Mouse (Mus musculus): ENCODE data around the gene Fam83g. TPM values are rescaled to one million over a fixed set of nuclear protein-coding genes. Genes with fewer than 3 reads are reported as not detected.
A peak's percentile ranks its signal among the peaks of the same experiment; 100 is the strongest.

Fam83g gene
- polyA plus RNA-seq, 1 experiment from 2014 or later = 20.7 TPM

- Histone ChIP-seq H3K27ac (ENCODE audit: low read depth, low read length) (no peak overlapping the region), H3K4me3 (ENCODE audit: low read depth, low read length) (no peak overlapping the region), H3K9me3 (ENCODE audit: control insufficient read depth) (no peaks in the 10 kb centered on the region), H3K27me3 (replicated peaks; ENCODE audit: control insufficient read depth, insufficient read depth, low read length) (no peaks in the 10 kb centered on the region), H3K4me2 (replicated peaks; ENCODE audit: low read depth) (no peak overlapping the region), H3K9ac (ENCODE audit: low read depth, low read length) (no peak overlapping the region), H3K4me1 (replicated peaks; ENCODE audit: control insufficient read depth, insufficient read depth, low read length) (no peaks in the 10 kb centered on the region), H3K36me3 (ENCODE audit: control insufficient read depth, insufficient read depth) (peaks cover 39% of the 10 kb centered on the region; the same call in 1 of the 2 replicates)
- 92% methylated on average over 5 of the region's 5 CpGs for WGBS
- TF ChIP-seq CTCF (IDR thresholded peaks at IDR 0.05; ENCODE audit: low read depth) = no peak
- no peak for ATAC-seq
These were observed 9.1 kb downstream of the Fam83g start for GRCm38 (mm10) chr11:61692996-61693395.

- no peaks in the 10 kb centered on the region for H3K9me3 ChIP-seq (ENCODE audit: control insufficient read depth)
- no peak for ATAC-seq
- H3K4me1 ChIP-seq (replicated peaks; ENCODE audit: control insufficient read depth, insufficient read depth, low read length) = peaks cover 11% of the 10 kb centered on the region; the same call in 1 of the 2 replicates
- no peaks in the 10 kb centered on the region for H3K27me3 ChIP-seq (replicated peaks; ENCODE audit: control insufficient read depth, insufficient read depth, low read length)
- no peak overlapping the region for H3K9ac ChIP-seq (ENCODE audit: low read depth, low read length)
- TF ChIP-seq CTCF (IDR thresholded peaks at IDR 0.05; ENCODE audit: low read depth) = peak; percentile 30
- no peak overlapping the region for H3K4me2 ChIP-seq (replicated peaks; ENCODE audit: low read depth)
- H3K36me3 ChIP-seq (ENCODE audit: control insufficient read depth, insufficient read depth) = peaks cover 57% of the 10 kb centered on the region
- peak overlapping the region; percentile 95 for H3K27ac ChIP-seq (ENCODE audit: low read depth, low read length)
- H3K4me3 ChIP-seq (ENCODE audit: low read depth, low read length) = no peak overlapping the region
These were observed 15.0 kb downstream of the Fam83g start for GRCm38 (mm10) chr11:61698852-61699251.

- Histone ChIP-seq H3K4me1 (replicated peaks; ENCODE audit: control insufficient read depth, insufficient read depth, low read length) (peaks cover 11% of the 10 kb centered on the region; the same call in 1 of the 2 replicates), H3K9ac (ENCODE audit: low read depth, low read length) (0 out of 2 replicates have a peak overlapping the region, but pooled peaks have one; percentile 13), H3K9me3 (ENCODE audit: control insufficient read depth) (no peaks in the 10 kb centered on the region), H3K4me3 (ENCODE audit: low read depth, low read length) (no peak overlapping the region), H3K36me3 (ENCODE audit: control insufficient read depth, insufficient read depth) (peaks cover 57% of the 10 kb centered on the region), H3K27ac (ENCODE audit: low read depth, low read length) (peak overlapping the region; percentile 95), H3K27me3 (replicated peaks; ENCODE audit: control insufficient read depth, insufficient read depth, low read length) (no peaks in the 10 kb centered on the region), H3K4me2 (replicated peaks; ENCODE audit: low read depth) (no peak overlapping the region)
- 49% methylated on average over 5 of the region's 5 CpGs for WGBS
- TF ChIP-seq CTCF (IDR thresholded peaks at IDR 0.05; ENCODE audit: low read depth) = no peak
- ATAC-seq = peak; percentile 77
These were observed 15.6 kb downstream of the Fam83g start for GRCm38 (mm10) chr11:61699460-61699859.

GRCm38 (mm10) chr11:61699933-61700332 is 16.0 kb downstream of the Fam83g start:
- peak; percentile 89 for ATAC-seq
- Histone ChIP-seq H3K36me3 (ENCODE audit: control insufficient read depth, insufficient read depth) (peaks cover 56% of the 10 kb centered on the region), H3K4me2 (replicated peaks; ENCODE audit: low read depth) (no peak overlapping the region), H3K9me3 (ENCODE audit: control insufficient read depth) (no peaks in the 10 kb centered on the region), H3K27me3 (replicated peaks; ENCODE audit: control insufficient read depth, insufficient read depth, low read length) (no peaks in the 10 kb centered on the region), H3K4me3 (ENCODE audit: low read depth, low read length) (no peak overlapping the region), H3K27ac (ENCODE audit: low read depth, low read length) (peak overlapping the region; percentile 95), H3K4me1 (replicated peaks; ENCODE audit: control insufficient read depth, insufficient read depth, low read length) (peaks cover 11% of the 10 kb centered on the region; the same call in 1 of the 2 replicates), H3K9ac (ENCODE audit: low read depth, low read length) (0 out of 2 replicates have a peak overlapping the region, but pooled peaks have one; percentile 13)
- WGBS = 45% methylated on average over 4 of the region's 4 CpGs
- no peak for TF ChIP-seq CTCF (IDR thresholded peaks at IDR 0.05; ENCODE audit: low read depth)

GRCm38 (mm10) chr11:61701696-61702095 is 17.8 kb downstream of the Fam83g start:
- no peak overlapping the region for H3K4me2 ChIP-seq (replicated peaks; ENCODE audit: low read depth)
- 77% methylated on average over 5 of the region's 5 CpGs for WGBS
- TF ChIP-seq CTCF (IDR thresholded peaks at IDR 0.05; ENCODE audit: low read depth) = no peak
- no peak overlapping the region for H3K27ac ChIP-seq (ENCODE audit: low read depth, low read length)
- no peaks in the 10 kb centered on the region for H3K9me3 ChIP-seq (ENCODE audit: control insufficient read depth)
- no peak overlapping the region for H3K4me3 ChIP-seq (ENCODE audit: low read depth, low read length)
- ATAC-seq = no peak
- H3K4me1 ChIP-seq (replicated peaks; ENCODE audit: control insufficient read depth, insufficient read depth, low read length) = peaks cover 11% of the 10 kb centered on the region; the same call in 1 of the 2 replicates
- H3K27me3 ChIP-seq (replicated peaks; ENCODE audit: control insufficient read depth, insufficient read depth, low read length) = no peaks in the 10 kb centered on the region
- no peak overlapping the region for H3K9ac ChIP-seq (ENCODE audit: low read depth, low read length)
- peaks cover 39% of the 10 kb centered on the region for H3K36me3 ChIP-seq (ENCODE audit: control insufficient read depth, insufficient read depth)

- WGBS = 89% methylated on average over 5 of the region's 5 CpGs
- ATAC-seq = no peak
These were observed 18.6 kb downstream of the Fam83g start for GRCm38 (mm10) chr11:61702494-61702893.

More at GRCm38 (mm10) chr11:61702494-61702893, 18.6 kb downstream of the Fam83g start:
- Histone ChIP-seq H3K27ac (ENCODE audit: low read depth, low read length) (no peak overlapping the region), H3K9ac (ENCODE audit: low read depth, low read length) (no peak overlapping the region), H3K27me3 (replicated peaks; ENCODE audit: control insufficient read depth, insufficient read depth, low read length) (no peaks in the 10 kb centered on the region), H3K9me3 (ENCODE audit: control insufficient read depth) (no peaks in the 10 kb centered on the region), H3K36me3 (ENCODE audit: control insufficient read depth, insufficient read depth) (peaks cover 32% of the 10 kb centered on the region), H3K4me1 (replicated peaks; ENCODE audit: control insufficient read depth, insufficient read depth, low read length) (peaks cover 11% of the 10 kb centered on the region; the same call in 1 of the 2 replicates), H3K4me3 (ENCODE audit: low read depth, low read length) (no peak overlapping the region), H3K4me2 (replicated peaks; ENCODE audit: low read depth) (no peak overlapping the region)
- TF ChIP-seq CTCF (IDR thresholded peaks at IDR 0.05; ENCODE audit: low read depth) = no peak
